Mouse (Mus musculus) kidney, postnatal 10 days (tissue): ENCODE data around the gene Pctp.
A peak's percentile ranks its signal among the peaks of the same experiment; 100 is the strongest.

Source experiments
- DNase-seq: peaks from one replicate; pipeline ENCODE4 v3.0.0; 2021; ENCODE audit warnings: mixed read lengths

The Pctp gene

GRCm38 (mm10) chr11:90002231-90002986, at the start of gene Pctp:
TSS of gene Pctp (minus strand) at chr11:90002894.
- DNase-seq: peak; percentile 93

DNA sequence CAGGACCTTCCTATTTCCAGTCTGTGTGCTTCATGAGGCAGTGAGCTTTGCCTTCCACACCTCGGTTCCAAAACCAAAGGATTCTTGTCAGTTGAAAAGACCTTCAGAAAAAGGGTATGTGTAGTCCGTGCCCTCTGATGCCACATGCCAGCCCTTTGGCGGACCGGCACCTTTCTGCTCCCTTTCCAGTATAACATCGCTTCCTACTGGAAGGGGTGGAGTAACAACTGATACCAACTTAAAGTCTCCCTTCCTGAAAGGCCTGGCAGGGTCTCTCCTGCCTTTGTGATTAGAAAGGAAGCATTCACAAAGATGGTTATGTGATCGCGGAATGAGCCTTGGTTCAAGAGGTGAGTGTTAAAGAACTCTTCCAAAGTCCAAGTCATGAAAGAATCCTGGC, 47.3 kb upstream of the Pctp start:
- no peak for DNase-seq

DNA sequence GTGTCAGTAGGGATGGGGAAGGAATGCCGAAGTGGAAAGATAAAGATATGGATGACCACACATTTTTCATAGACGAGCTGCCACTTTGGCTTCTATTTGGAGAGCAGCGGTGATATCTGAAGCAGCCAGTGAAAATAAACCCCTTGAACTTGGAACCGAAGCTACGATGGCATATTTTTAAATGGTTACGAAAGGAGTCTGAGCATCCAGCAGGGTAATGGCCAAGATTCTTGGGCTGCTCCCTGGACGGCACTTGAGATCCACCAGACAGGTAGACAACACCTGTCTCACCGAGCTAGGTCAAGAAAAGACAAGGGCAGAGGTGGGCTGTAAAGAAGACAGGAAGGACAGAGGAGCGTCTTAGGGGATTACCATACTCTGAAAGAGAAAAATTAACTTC, 44.6 kb upstream of the Pctp start:
- DNase-seq: no peak

- no peak for DNase-seq
These were observed 43.5 kb upstream of the Pctp start for GRCm38 (mm10) chr11:90046211-90046610.

GRCm38 (mm10) chr11:90044459-90044858, 41.8 kb upstream of the Pctp start:
- DNase-seq: no peak

DNA sequence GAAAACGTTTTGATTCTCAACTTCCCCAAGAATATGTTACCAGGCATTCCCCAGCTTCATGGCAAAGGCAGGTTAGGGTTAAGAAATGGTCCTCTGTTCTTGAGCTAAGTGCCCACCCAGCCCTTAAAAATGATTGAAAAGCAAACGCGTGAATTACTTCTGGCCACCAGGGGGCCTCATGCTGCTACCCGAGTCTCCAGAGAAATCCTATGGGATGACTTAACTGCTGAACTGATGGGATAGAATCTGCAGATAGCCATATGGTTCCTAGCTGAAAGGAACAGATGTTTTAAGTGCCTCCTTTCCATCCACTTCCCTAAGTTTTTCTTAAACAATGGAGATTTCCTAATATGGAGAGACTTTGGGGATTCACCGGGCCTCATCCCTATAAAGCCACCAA, 35.3 kb upstream of the Pctp start:
- DNase-seq: peak; percentile 68

- no peak for DNase-seq
These were observed 33.7 kb upstream of the Pctp start for GRCm38 (mm10) chr11:90036416-90036815.

DNA sequence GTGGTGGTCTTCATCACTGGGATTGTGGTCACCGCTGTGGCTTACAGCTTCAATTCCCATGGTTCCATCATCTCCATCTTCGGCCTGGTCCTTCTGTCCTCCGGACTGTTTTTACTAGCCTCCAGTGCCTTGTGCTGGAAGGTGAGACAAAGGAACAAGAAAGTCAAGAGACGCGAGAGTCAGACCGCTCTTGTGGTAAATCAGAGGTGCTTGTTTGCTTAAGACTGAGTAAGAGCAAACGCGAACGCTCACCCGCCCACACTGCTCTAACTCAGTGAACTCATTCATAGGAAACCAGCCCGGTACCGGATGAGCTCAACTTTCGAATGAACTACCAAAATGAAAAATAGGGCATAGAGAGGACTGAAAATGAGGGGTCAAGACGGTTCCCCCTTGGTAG, 32.8 kb upstream of the Pctp start:
- DNase-seq: no peak

- no peak for DNase-seq
These were observed 32.0 kb upstream of the Pctp start for GRCm38 (mm10) chr11:90034646-90035045.

DNA sequence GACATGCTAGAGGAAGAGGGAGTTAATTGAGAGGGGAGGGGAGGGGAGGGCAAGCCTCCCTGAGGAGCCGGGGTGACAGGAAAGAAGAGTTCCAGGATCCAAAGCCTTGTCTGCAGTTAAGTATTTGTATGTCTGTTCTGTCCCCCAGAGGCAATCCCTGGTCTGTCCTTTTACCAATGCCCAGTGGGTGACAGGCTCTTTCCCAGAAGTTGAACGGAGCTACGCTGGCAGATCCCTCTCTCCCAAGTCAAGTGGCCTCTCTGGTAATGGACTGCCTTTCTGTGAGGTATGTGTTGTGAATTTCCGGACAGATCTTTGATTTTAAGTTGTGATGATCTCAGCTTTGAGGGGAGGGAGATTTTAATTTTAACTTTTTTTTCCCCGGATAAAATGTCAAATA, 30.7 kb upstream of the Pctp start:
- DNase-seq: no peak

DNA sequence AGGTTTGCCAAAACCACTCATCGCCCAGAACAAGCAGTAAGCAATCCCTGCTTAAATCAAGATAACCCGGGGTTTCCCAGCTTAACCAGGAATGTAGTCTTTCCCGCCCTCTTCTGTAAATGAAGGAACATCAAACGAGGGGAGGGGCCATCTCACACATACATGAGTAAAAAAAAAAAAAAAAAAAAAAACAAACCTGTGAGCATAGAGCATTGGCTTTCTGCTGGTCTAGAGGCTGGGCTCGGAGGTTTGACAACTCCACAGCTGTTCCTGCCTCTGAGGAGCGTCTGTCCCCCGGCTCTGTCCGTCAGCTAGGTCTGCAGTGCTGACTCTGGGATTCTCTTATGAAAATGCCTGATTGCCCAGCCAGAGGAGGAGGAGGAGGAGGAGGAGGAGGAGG, 30.1 kb upstream of the Pctp start:
- DNase-seq: peak; percentile 15

DNA sequence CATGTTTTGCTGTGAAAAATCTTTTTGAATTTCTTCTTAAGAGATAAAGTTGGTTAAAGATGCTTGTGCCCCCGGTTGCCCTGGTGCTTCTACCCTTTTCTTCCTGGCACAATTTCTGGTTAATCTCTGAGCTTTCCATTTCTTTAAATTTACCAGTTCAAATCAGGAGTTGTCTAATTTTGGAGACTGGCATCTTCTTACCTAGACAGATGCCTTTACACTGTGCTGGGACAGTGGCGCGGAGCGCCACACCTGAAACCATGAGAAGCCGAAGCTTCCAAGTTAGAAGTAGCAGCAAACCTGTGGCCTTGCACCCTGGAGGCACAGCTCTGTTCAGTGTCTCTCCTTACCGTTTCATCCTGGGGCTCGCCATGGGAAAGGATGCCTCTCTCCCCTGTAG, 28.4 kb upstream of the Pctp start:
- no peak for DNase-seq

GRCm38 (mm10) chr11:90030557-90030956, 27.9 kb upstream of the Pctp start:
- DNase-seq: peak; percentile 74

- DNase-seq: no peak
These were observed 27.2 kb upstream of the Pctp start, which contains the start of gene Tmem100 for GRCm38 (mm10) chr11:90029841-90030398. TSS of gene Tmem100 (plus strand) at chr11:90030348.

DNA sequence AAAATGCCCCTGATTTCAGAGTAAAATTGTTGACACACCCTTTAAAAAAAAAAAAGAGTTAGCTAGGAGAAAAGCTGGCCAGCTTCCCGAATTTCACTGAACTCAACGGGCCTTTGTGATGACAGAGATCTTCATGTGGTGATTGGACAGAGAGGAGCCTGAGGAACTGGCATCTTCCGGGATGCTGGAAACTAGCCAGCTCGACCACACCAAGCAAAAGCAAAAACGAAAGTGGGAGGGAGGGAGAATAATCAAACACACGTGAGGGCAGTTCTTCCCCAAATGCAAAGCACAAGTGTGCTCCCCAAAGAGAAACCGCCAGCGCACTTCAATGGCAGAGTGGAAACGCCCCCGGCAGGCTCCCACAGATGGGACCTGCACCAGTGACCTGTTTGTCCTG, 26.7 kb upstream of the Pctp start:
- DNase-seq: peak; percentile 78

DNA sequence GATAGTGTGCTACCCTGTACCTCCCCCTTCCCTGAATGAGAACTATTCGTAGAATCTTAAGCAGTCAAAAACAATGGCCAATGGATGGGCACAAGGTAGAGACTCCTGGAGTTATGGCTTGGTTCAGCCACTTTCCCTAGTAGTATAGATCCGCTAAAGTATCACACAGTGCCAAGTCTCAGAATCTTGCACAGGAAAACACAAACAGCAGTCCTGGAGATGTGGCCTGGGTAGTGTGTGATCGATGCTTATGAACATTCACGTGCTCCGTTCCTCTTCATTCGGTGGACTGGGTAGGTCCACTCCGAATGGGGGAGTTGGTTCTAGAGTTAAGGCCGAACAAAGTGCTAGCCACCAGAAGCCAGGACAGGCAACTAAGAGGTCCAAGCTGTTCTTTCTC, 26.1 kb upstream of the Pctp start:
- DNase-seq: no peak

DNA sequence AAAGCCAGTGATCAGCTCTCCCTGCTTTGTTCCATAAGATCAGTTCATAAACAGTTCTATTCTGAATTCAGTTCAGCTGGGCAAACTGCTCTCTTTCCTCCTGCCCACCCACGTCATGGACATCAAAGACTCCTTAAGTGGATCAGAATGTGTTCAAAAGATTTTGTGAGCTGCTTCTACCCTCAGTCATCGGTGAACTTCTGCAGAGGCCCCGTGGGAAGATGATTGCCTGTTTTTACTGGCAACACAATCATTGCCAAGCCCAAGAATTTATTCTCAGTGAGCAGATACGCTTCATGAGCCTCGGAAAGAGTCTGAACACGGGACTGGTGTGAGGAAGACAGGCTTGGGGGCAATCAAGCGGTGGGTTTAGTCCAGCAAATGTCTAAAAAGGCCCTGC, 24.5 kb upstream of the Pctp start:
- DNase-seq: no peak

GRCm38 (mm10) chr11:90026802-90027174, 24.1 kb upstream of the Pctp start:
- no peak for DNase-seq

- peak; percentile 33 for DNase-seq
These were observed 23.5 kb upstream of the Pctp start for GRCm38 (mm10) chr11:90025891-90026801.

DNA sequence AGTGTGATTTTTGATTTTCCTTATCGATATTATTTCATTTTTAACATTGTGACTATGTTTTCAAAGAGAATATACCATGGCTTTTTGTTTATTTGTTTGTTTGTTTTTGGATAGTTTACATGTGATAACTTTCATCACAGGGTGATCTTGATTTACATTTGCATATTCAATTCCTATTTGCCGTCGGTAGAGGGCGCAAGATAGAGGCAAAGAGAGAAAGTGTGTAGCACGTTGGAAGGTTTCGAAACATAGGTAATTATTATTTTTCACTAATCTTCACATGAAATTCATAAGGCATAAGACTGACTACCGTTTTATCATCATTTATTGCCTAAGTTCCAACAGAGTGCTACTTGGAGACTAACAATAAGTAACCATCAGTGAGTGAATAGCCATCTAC, 16.5 kb upstream of the Pctp start:
- peak; percentile 74 for DNase-seq

- DNase-seq: no peak
These were observed 12.6 kb upstream of the Pctp start for GRCm38 (mm10) chr11:90015281-90015680.

DNA sequence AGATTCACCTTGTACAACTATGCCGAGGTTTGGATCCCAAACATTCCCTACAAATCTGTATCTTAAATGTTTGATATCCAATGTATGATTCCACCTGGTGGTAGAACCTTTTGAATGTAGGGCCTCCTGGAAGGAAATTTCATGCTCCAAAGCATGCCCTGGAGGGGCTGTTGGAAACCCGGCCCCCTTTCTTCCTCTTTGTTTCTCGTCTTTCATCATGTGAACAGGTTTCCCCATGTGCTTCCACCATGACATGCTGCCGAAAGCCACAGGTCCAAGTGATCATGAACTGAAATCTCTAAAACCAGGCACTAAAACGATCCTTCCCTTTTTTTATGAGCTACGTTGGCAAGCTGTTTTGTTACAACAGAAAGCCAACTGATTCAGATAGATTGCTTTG, 11.0 kb upstream of the Pctp start:
- DNase-seq: no peak

DNA sequence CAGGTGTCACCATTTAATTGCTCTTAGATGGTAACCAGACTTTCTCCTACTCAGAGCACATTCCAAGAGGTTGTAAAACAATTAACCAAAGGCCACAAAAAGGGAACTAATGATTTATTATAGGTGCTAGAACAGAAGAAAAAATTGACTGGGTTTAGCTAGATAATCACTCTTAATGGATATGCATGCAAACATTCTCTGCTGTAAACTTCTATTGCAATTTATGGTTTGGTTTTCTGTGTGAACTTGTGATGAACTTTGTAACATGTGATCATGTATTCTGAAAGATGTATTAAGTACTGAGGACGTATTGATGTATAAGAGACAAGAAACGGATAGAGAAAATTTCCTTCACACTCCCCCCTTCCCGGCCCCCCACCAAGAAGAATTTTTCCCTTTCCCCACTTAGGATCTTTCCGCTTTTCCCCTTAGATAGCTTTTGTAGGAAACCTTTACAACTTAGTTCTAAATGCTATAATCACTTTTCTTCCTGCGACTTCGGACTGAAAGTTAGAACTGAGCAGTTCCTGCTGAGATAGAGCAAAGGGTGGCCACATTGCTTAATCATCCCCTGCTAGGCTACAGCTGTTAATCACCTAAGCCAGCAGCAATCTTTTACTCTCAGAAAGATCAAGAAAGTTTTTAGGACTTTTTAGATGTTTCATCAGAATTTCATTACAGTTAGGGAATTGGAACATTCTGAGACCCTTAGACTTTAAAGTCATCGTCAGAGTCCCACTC, 5.3 kb upstream of the Pctp start:
- DNase-seq: no peak
